Mouse (Mus musculus): Measurements from ENCODE around the gene Chl1.

DNA sequence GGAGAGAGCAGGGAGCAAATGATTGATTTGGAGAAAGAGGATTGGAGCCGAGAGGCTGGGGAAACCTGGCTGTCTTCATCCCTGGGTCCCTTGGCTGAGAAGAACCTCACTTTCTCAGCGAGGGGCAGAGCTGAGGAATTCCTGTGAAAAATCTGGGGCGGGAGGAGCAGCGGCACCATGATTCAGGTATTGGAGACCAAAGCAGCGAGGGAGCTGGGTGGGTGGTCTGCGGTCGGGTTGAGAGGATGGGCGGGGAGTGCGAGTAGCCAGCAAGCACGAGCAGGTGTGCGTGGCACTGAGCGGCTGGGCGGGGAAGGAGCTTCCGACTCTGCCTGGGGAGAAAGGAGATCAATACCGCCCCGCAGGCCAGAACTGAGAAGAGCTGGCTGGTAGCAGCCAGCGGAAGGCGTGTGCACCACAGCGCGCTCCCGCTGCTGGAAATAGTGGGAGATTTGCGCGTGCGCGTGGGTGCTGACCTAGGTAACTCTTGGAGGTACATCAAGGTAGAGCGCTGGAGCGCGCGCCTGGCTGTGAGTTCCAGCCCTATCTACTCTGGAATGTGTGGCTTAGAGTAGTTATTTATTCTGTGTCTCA lies 1.7 kb downstream of the Chl1 start:
- TF ChIP-seq CTCF (IDR thresholded peaks at IDR 0.05; ENCODE audit: borderline replicate concordance, extremely low read depth, insufficient read depth, insufficient read length), result peak; percentile 20; the same call in 1 of the 2 replicates
- peak; percentile 37; the same call in 1 of the 2 replicates for TF ChIP-seq POLR2A (IDR thresholded peaks at IDR 0.05; ENCODE audit: borderline replicate concordance, extremely low read depth, insufficient read depth, insufficient read length, poor library complexity, severe bottlenecking)

All from brain, embryonic 14.5 days (tissue).